Mouse (Mus musculus): ENCODE data around the gene Fam19a3. TPM values are rescaled to one million over a fixed set of nuclear protein-coding genes. Genes with fewer than 3 reads are reported as not detected.

Fam19a3 gene
- total RNA-seq, 2 experiments from 2014 or later, result not detected

DNA sequence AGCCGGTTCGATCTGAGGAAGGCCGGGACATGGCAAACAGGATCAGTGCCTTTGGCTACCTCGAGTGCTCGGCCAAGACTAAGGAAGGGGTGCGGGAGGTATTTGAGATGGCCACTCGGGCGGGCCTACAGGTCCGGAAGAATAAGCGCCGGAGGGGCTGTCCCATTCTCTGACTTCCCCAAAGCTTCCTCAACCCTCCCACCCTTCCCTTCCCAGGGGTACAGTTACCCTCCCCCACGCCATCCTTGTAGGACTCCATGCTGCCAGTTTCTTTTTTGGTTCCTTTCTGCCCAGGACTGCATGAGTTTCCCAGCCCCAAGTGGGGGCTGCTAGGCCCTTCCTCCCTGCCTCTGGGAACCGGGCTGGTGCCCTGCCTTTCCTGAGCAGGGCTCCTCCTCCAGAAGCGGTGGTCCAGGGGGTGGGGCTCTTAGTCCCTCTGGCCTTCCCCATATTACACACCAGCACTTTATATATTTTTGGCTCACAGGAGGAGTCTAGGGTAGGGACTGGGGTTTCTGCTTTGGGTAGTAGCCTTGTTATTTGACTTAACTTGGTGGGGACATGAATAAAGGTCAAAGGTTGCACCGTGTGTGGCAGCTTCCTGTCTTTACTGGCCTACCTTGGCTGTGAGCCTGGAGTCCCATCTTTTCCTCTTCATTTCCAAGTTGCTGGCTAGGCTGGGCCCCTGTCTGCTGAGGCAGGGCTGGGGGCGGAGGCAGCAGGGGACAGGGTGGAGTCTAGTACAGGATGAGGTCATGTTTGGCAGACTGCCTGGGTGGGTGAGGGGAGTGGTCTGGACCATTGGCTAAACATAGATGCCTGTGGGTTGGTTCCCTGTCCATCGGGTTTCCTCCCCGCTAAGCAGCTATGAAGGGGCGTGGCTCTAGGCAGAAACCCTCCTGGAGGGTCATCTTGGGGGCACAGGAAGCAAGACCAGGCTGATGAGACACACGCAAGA lies 12.5 kb upstream of the Fam19a3 start:
- no peak for ATAC-seq (replicated peaks; ENCODE audit: low FRiP score, low TSS enrichment, poor library complexity, severe bottlenecking)

DNA sequence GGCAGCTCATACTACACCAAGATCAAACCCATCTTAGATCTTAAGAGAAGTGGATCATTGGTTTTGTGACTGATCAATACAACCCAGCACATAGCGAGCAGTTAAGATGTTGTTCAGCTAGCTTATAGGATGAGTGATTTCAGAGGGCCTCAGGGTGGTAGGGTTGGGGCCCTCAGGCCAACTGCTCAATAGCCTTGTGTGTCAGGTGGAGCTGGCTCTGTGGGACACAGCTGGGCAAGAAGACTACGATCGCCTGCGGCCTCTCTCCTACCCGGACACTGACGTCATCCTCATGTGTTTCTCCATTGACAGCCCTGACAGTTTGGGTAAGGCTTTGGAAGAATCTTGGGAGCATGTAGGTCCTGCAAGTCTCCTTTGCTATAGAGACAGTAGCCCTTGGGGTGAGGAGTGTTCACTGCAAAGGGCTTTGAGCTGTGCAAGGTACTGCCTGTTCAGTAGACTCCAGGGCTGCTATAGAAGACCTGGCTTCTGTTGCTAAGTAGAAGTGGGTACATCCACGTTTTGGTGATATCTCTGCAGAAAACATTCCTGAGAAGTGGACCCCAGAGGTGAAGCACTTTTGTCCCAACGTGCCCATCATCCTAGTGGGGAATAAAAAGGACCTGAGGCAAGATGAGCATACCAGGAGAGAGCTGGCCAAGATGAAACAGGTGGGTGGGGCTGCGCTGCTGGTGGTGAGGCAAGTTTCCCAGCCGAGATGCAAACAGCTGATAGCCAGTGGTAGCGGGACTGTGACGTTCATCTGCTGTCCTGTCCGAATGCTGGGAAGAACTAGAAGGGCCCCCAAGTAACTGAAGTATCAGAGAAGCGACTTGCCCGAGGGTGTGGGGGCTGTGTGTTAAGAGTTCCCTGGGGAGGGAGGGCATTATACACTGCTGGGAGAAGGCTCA lies 11.0 kb upstream of the Fam19a3 start:
- no peak; the same call in 1 of the 2 replicates for ATAC-seq (replicated peaks; ENCODE audit: low FRiP score, low TSS enrichment, poor library complexity, severe bottlenecking)

DNA sequence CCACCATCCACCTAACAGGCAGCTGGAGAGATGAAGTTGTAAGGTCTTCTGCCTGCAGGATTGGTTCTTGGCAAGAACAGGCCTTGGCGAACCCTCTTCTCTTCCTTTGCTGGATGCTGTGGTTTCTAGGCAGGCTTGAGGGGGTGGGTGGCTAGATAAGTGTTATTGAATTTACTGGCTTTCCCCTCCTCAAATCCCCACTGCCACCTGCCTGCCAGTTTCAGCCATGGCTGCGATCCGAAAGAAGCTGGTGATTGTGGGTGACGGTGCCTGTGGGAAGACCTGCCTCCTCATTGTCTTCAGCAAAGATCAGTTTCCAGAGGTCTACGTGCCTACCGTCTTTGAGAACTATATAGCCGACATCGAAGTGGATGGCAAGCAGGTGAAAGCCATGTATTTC lies 10.0 kb upstream of the Fam19a3 start:
- no peak for ATAC-seq (replicated peaks; ENCODE audit: low FRiP score, low TSS enrichment, poor library complexity, severe bottlenecking)

DNA sequence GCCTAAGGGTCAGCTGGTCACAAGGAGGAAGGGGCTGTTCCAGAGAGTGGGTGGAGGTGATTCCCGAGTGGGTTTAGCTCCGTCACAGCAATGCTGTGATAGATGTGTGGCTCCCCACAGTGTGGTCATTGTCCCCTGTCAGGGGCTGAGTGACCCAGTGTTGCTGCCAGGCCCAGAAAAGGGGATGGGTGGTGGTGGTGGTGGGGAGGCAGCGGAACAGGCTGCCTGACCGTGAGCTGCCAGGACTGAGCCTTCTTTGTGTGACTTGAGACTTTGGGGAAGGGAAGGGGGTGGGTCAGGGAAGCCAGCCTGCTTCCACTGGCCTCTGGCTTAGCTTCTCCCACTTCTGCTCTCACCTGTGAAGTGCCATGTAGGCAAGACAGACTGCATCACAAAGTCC lies 9.4 kb upstream of the Fam19a3 start:
- ATAC-seq (replicated peaks; ENCODE audit: low FRiP score, low TSS enrichment, poor library complexity, severe bottlenecking), result no peak

DNA sequence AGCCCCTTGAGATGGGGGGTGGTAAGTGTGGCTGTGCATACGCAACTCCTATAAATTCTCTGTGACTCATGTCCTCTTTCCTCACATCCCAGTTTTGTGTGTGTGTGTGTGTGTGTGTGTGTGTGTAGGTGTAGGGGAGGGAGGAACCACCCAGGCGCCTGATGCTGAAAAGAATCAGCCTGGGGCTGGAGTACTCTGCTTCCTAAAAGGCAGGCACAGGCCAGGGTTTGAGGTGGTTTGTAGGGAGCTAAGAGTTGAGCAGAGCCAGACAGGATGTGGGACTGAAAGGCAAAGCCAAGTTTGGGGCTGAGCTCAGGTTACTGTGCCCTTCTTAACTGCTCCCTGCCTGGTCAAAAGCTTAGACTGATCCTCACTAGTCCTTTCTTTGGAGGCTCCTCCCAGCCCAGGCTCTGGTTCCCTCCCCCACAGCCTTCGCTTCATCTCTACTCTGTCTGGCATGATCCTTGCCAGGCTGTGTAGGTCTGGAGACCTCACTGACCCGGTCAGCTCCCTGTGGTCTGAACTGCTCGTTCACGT lies 8.8 kb upstream of the Fam19a3 start:
- ATAC-seq (replicated peaks; ENCODE audit: low FRiP score, low TSS enrichment, poor library complexity, severe bottlenecking), result no peak

DNA sequence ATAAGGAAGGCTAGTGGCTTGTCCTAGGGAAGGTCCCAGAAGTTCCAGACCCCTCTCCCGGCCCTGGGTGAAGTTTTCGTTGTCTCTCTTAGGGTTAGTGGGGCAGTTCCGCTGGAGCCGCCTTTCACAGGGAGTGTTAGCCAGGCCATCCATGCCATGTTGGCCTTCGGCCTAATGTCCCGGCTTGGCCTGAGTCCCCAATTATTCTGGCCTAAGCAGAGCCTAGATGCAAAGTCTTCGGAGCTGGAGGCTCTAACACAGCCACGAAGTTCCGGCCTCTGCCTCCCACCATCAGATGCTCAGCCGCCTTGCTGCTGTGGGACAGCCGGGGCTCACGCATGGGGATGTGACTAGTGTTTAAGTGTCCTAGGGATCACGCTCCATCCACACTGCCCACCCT lies 8.2 kb upstream of the Fam19a3 start:
- no peak for ATAC-seq (replicated peaks; ENCODE audit: low FRiP score, low TSS enrichment, poor library complexity, severe bottlenecking)

DNA sequence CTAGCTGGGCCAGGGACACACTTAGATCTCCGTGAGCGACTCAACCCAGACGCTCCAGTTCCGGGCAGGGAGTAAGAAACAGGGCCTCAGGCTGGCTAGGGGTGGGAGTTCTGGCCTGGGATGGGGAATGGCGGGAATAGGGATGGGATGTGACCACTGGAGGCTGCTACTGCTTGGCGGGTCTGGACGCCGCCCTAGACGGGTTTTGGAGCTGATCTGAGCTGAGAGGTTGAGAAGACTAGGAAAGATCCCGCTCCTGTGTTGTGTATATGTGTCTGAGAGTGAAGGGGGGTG lies 7.6 kb upstream of the Fam19a3 start:
- no peak for ATAC-seq (replicated peaks; ENCODE audit: low FRiP score, low TSS enrichment, poor library complexity, severe bottlenecking)

DNA sequence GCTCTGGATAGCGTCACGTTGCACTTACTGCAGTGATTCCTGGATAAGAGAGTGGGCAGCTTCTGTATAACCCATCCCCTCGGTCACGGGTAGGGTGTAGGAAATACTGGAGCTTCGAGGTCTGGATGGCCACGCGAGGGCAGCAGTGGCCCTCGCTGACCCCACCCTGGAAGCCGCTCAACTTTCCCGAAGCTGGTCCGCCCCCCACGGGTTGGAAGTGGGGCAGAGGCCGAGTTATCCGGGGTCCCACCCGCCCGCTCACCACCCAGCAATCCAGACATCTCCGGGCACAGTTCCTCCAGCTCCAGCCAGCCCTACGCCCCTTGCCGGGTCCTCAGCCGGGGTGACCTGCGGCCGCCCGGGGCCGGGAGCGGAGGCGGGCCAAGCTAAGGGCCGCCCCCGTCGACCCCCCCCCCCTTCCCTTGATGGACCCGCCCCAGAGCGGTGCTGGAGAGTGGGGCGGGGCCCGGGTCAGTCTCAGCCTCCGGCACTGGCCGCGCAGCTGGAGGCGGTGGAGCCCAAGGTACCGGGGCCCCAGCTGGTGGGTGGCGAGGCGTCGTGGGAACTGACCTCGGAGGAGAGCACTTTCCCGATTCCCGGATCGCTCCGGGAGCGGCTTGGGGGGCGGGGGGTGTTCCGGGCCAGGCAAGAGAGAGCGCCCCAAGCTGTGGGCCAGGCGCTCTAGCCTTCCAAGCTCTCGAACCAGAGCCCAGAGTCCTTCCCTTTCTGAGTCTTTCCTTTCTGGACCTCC lies 7.1 kb upstream of the Fam19a3 start:
- 0 out of 2 replicates have a peak, but pooled peaks have one; percentile 28 for ATAC-seq (replicated peaks; ENCODE audit: low FRiP score, low TSS enrichment, poor library complexity, severe bottlenecking)

DNA sequence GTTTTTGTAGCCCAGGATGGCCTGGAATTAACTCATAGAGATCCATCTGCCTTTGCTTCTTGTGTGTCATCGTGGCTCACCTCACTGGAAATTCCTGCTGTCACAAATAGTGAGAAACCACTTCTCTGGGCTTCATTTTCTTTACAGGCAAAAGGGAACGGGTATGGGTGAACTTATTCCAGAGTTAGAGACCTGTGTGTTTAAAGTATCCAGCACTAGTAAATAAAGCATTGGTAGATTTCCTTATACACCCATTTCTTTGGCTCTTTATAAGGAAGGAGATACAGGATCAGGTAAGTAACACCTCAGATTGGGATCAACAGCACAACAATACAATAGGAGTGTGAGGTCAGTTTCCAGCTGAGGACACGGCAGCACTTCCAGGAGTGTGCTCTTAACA lies 6.4 kb upstream of the Fam19a3 start, which contains the start of gene Rhoc:
Rhoc (plus strand) TSS at position 301 of the 400 bp plus-strand sequence.
- no peak for ATAC-seq (replicated peaks; ENCODE audit: low FRiP score, low TSS enrichment, poor library complexity, severe bottlenecking)

DNA sequence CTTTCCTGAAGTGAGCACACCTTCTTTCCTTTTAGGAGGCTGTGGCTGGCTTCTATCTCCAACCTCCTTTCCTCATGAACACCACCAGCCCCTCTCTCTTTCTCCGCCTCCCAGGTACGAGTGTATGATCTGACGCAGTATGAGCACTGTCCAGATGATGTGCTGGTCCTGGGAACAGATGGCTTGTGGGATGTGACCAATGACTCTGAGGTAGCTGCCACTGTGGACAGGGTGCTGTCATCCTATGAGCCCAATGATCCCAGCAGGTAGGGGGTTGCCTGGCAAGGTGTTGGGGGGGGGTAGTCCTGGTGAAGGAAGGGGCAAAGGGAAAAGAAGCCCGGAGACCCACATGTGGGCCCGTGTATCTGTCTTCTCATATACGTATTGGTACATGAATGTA lies 3.6 kb upstream of the Fam19a3 start:
- ATAC-seq (replicated peaks; ENCODE audit: low FRiP score, low TSS enrichment, poor library complexity, severe bottlenecking), result no peak

DNA sequence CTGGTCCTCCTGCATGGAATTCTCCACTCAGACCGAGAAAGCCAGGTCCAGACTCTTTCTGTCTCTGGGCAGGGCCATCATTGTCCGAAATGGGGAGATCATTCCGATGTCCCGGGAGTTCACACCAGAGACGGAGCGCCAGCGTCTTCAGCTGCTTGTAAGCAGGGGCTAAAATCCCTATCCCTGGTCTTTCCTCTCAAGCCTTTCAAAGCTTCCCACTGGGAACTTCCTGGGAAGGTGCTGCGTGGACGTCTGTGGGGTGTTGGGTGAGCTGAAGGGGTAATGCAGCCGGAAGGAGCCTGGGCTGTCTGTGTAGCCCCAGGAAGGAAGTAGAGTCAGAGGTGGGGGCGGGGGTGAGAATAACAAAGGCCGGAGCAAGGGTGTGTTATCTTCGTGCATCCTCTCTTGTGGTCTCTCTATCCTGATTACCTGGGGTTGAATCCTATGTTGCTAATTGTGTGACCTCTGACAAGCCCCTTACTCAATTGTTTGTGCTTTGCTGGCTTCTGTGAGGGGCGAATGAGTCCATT lies 2.4 kb upstream of the Fam19a3 start:
- no peak for ATAC-seq (replicated peaks; ENCODE audit: low FRiP score, low TSS enrichment, poor library complexity, severe bottlenecking)

DNA sequence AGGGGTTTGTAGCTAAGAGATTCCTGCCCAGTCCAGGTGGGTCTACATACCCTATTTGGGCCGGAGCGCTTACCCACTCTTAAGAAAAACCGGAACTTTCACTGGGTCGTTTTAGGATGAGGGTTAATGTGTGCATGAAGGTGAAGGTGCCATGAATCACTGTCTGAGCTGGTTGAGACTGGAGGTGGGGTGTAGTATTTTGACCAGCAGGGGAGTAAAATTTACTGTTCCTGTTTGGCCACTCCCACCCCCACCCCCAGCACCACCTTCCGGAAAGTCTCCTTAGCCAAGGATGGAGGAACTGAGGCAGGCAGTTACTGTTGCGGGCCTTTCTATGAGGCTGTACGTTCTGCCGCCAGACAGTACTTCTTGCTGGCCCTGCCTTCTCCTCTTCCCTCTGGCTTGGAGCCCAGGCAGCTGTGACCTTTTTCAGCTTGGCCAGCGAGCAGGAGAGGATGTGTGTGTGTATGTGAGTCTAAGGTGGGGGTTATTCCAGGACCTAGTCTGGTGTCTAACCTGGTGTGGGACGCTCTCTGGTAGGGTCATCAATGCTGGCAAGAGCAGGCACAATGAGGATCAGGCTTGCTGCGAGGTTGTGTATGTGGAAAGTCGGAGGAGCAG lies 531 bp upstream of the Fam19a3 start:
- ATAC-seq (replicated peaks; ENCODE audit: low FRiP score, low TSS enrichment, poor library complexity, severe bottlenecking), result no peak

DNA sequence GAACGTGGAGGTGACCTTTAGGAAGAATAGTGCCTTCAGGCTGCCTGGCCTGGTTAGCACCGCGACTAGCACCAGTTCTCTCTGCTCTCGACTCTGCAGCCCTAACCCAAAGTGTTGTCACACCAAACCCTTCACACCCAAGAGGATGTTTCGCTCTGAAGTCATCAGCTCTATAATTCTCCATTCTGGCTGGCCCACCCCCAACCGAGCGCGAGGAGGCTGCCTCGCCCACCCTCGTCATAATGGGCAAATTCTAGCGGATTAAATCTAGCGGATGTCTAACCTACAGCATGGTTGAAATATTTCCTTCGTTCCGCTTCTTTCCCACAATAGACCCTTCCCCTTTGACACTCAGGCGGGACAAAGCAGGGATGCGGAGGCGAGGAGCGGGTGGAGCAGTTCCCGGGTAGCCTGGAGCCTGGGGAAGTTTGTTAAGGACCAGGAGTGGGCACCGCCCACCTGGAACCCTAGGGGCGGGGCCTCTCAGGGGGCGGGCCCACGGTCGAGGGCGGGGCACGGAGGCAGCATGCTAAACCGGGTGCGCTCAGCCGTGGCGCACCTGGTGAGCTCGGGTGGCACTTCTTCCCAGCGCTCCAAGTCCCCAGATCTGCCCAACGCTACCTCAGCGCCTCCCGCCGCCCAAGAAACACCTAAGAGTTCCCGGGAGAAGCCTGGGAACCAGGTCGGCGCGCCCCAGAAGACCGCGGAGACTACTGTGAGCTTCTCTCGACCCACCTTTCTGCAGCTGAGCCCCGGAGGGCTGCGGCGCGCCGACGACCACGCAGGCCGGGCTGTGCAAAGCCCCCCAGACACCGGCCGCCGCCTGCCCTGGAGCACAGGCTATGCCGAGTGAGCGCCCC lies 849 bp downstream of the Fam19a3 start, which contains the start of gene Ppm1j:
Ppm1j (plus strand) TSS at position 496 of the 860 bp plus-strand sequence.
- ATAC-seq (replicated peaks; ENCODE audit: low FRiP score, low TSS enrichment, poor library complexity, severe bottlenecking), result 0 out of 2 replicates have a peak, but pooled peaks have one; percentile 36

DNA sequence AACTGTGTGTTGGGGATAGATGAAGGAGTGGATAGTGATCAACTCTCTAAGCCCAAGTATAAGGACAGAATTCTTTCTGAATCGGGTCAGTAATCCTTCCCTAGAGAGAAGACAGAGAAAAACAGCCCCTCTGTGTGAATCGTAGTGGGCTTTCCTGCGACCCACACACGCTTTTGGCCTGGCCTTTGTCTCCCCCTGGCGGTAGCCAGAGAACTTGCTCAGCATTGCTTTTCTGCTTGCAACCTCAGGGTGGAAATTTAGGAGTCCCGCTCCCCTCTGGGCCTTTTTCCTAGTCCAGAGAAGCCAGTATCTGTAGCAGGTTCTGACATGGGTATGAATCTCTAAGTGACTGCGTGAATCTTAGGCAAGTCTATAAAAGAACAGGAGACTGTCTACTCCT lies 1.7 kb downstream of the Fam19a3 start:
- peak; percentile 60 for ATAC-seq (replicated peaks; ENCODE audit: low FRiP score, low TSS enrichment, poor library complexity, severe bottlenecking)

DNA sequence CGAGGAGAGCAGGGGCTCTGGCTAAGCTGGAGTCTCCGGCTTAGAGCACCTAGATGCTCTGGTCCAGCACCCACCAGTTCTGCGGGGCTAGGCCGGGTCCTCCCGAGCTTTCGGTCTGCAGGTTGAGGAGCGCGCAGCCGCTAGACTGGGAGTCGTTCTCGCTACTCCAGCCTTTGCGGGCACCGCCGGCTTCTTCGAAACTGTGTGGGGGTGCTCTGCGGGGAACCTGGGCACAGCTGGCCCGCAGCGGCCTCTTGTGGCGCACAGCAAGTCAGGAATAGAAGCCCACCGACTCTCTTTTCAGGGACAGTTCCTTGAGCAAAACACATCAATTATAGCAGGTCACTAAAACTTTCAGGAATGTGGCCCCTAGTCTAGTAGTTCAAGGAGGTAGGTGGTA lies 4.3 kb downstream of the Fam19a3 start:
- no peak; the same call in 1 of the 2 replicates for ATAC-seq (replicated peaks; ENCODE audit: low FRiP score, low TSS enrichment, poor library complexity, severe bottlenecking)

DNA sequence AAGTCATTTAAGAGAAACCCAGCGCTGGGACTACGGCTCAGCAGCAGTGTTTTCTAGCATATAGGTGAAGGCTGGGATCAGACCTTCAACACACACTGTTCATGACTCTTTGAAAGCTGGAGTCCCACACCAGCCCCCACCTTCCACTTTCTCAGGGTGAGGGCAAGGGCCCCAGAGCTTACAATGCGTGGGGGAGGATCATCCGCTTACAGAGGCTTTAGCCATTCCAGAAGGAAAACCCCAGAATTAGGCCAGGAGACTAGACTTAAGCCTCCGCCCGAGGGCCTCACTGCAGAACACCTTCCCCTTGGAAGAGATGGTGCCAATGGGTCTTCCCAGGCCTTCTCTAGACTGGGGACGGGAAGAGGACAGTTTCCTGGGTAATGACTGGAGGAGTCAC lies 8.3 kb downstream of the Fam19a3 start:
- ATAC-seq (replicated peaks; ENCODE audit: low FRiP score, low TSS enrichment, poor library complexity, severe bottlenecking), result no peak

DNA sequence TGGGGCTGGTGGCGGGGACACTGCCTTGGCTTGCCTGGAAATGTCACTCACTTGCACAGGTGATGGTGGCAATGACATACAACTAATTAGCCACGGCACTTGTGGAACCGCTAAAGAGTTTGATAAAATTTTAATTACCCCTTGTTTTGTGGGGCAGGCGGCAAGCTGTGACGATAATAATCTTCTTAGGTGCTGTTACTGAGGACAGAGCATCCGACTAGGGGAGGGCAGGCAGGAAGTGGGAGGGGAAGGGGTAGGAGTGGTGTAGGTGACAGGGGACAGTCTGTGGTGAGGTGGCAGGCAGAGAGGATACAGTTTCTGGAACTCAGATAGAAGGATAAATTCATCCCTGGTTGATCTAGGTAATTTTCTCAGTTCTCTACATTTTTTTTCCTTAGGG lies 10.2 kb downstream of the Fam19a3 start:
- ATAC-seq (replicated peaks; ENCODE audit: low FRiP score, low TSS enrichment, poor library complexity, severe bottlenecking), result no peak

DNA sequence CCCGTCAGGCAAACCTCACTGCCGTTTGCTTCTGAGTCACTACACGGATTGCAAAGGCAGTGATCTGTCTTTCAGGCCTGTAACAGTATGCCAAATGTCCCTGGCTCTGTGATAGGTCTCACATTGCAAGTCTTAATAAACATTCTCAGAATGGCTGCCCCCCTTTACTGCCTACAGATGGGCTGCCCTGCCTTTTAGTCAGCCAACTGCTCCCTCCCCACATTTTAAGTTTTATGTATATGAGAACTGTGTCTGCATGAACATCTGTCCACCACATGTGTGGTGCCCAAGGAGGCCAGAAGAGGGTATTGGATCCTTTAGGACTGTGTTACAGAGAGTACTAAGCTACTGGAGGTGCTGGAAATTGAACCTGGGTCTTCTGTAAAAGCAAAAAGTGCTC lies 10.7 kb downstream of the Fam19a3 start:
- no peak for ATAC-seq (replicated peaks; ENCODE audit: low FRiP score, low TSS enrichment, poor library complexity, severe bottlenecking)

Data from megakaryocyte-erythroid progenitor cell, adult 5-6 weeks (primary cell).